Mouse (Mus musculus) thymus, postnatal 36 days (tissue): ENCODE measurements at regions not wholly inside any gene's neighbourhood (a gene's known extent, or its start where the extent isn't known, plus 50 kb on each side); places are given as distances from the start of the nearest gene placed in this dataset.
"Not testable (repeated sequence)": the region's sequence is repeated elsewhere in the genome, so short reads cannot be mapped to it uniquely, and the experiment has no call there.

Experiments used
- DNase-seq, 2 experiments: peaks; one replicate each; pipeline ENCODE4 v3.0.0; 2022; ENCODE audit warnings: mixed read lengths in 2 of 2

GRCm38 (mm10) chr11:27105920-27106319, 512.1 kb upstream of the Vrk2 start:
- no peak for DNase-seq

DNA sequence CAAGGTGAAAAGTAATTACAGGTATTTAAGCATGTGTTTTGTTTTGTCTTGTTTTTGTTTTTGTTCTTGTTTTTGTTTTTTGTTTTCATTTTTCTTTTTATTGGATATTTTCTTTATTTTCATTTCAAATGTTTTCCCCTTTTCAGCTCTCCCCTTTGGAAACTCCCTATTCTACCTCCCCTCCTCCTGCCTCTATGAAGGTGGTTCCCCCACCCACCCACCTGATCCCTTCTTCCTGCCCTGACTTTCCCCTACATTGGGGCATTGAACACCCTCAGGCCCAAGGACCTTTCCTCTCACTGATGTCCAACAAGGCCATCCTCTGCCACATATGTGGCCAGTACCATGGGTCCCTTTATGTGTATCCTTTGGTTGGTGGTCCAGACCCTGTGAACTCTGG, 509.1 kb upstream of the Vrk2 start:
- DNase-seq, result no peak

DNA sequence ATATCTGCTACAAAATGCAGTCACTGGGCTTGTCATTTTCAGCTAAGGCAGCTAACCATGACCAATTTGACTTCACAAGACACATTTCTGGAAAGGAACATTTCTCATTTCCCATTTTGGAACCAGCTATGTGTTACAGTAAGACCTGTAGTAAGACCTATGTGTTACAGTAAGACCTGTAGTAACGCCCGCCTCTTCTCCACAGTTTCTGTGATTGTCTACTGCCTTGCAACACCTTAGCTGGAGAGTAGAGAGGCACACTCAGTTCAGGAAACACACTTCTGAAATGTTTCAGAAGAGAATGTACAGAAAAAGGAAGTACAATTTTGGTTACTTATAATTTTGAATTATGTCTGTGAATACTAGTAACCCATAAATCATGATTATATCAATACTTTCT, 508.2 kb upstream of the Vrk2 start:
- no peak for DNase-seq

DNA sequence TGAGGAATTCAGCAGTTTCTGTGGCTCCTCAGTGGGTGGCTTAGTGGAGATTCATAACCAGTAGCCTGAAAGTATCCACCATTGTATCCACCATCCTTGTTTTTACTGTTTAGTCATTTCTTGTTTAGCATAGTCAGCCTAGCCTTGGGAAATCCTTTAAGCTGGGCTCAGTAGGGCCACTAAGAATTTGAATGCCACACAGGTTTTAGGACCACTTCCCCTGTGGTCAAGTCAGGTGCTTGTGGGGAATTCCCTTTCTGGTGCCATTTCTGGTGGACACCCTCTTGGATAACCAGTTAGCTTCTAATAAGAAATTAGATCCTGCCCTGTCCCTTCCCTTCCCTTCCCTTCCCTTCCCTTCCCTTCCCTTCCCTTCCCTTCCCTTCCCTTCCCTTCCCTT, 502.8 kb upstream of the Vrk2 start:
- DNase-seq, result no peak

DNA sequence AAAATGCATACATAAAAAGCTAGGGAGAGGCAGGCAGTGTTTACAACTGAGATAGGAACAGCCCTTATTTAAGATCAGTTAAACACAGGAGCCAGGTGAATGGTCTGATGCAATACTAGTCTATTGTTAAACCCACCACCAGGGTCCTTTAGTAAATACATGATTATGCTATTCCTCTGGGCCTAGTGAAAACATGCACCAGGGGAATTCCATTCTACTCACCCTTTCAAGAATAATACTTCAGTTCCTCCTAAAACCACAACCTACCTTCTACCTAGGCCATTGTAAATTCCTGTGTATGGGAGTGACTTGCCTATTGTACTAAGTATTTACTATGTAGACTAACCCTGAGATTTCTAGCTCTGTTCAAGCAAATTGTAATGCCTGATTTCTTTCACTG, 501.7 kb upstream of the Vrk2 start:
- not testable (repeated sequence) for DNase-seq

- no peak for DNase-seq
Observed at GRCm38 (mm10) chr11:27086516-27086915, 492.7 kb upstream of the Vrk2 start.

- DNase-seq, result no peak
Observed at GRCm38 (mm10) chr11:27081188-27081587, 487.4 kb upstream of the Vrk2 start.

DNA sequence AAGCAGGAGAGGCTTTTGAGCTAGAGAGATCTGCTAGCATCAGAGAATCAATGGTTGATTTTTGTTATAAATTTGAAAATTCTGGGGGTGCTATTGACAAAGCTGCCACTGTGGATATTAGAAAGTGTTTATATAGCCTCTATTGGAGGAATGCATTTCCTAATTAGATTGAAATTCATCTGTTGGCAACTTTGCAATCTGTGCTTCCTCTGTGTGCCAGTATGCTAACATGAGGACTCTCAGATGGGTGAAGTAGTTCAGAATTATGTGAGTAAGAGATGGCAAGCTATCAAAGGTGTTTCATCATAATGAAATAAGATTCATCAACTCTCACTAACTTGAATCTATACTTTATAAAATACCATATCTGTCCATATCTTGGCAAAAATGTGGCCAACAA, 476.6 kb upstream of the Vrk2 start:
- DNase-seq, result no peak

DNA sequence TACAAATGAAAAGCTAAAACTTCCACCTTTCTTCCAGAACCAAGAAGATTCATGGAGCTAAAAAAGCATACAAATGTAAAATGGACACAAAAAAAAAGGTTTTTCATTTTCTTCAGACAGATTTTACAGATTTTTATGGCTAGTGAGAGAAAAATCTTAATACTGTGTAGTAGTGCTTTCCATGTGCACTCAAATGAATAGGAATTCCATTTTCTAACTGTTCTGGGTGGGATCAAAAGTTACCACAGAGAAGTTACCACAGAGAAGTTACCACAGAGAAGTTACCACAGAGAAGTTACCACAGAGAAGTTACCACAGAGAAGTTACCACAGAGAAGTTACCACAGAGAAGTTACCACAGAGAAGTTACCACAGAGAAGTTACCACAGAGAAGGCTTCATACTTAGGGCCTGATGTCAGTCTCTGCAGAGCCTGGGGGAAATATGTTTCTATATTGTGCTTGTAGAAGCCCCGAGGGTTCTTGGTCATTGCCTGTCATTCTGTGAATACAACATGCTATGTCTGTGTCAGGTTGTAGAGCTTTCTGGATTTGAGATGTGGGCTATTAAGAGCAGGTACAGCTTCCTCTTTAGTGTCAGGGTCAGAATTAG, 433.5 kb upstream of the Vrk2 start:
- DNase-seq, result no peak

DNA sequence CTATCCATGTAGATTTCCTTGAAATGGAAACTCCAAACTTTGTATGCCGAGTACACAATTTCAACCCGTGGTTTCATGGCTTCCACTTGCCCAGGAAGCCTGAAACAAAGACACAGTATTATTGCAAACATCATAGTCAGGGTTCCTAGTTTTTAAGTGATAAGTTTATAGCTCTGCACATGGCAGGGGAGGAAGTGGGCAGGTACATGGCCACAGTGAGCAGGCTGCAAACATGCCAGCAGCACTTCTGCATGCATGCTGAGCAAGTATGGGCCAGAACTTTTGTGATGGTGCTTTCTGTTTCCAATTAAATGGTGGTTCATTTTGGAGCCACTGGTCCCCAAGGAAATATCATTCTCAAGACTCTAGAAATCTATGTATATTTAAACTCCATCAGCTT, 431.7 kb upstream of the Vrk2 start:
- DNase-seq, result no peak

DNA sequence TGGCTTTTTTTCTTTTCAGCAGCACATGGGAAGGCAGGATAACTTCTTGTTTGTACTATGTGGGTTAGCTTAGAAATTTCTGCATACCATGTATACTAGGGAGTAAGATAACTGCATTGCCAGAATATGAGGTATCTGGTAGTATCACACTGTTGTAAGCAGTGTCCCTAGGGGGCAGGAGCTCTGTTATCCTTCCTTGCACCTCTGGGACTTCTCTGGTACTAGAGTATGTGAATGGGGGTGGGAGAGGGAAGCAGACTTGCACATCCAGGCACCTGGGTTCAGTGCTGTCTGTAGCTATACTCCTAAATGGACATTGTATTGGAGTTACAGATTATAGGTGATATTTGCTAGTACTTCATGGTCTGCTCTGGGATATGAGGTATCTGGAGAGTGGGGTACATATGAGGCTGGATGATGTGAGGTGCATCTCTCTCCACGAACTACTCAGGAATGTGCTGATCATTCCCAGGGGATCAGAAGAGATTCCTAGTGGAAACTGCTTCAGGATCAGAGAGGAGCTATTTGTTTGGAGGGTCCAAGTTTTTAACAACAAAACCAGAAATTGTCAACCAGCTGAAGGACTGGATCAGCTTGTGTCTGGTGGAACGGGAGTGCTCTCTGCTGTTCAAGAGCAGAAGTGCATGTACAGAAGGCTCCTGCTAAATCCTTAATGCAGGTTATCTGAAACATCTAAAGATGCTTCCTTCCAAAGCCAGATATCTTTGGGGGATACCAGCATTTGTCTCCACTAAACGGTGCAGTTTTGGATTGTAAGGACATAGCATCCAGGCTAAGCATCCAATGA, 402.7 kb upstream of the Vrk2 start:
- DNase-seq, result no peak

GRCm38 (mm10) chr11:26981216-26981615, 387.4 kb upstream of the Vrk2 start:
- DNase-seq, result no peak

DNA sequence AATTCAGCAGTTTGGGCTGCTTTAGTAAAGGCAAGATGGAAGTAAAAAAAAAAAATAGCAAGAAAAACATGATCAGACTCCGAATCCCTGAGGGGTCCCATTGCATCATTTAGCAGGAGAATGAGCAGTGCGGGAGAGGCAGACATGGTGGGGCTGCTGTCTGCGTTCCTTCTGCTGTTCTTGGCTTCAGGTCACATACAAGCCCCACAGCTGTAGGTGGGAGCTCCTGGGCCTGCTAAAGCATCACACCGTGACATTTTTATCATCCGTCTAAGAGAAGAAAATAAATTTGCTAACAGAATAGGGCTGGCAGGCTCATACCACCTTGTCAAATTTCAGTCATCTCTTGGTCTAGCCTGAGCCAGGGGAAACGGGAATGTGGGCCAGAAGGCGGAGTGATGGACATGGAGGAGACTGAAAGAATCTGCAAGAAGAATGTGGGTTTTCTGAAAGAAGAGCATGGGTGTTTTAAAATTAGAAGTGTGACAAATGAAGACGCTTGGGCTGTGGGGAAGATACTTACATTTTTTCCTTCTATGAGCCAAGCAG, 378.8 kb upstream of the Vrk2 start:
- no peak for DNase-seq

GRCm38 (mm10) chr11:26971161-26971560, 377.4 kb upstream of the Vrk2 start:
- DNase-seq, result no peak

- no peak for DNase-seq
Observed at GRCm38 (mm10) chr11:26967427-26967826, 373.6 kb upstream of the Vrk2 start.

DNA sequence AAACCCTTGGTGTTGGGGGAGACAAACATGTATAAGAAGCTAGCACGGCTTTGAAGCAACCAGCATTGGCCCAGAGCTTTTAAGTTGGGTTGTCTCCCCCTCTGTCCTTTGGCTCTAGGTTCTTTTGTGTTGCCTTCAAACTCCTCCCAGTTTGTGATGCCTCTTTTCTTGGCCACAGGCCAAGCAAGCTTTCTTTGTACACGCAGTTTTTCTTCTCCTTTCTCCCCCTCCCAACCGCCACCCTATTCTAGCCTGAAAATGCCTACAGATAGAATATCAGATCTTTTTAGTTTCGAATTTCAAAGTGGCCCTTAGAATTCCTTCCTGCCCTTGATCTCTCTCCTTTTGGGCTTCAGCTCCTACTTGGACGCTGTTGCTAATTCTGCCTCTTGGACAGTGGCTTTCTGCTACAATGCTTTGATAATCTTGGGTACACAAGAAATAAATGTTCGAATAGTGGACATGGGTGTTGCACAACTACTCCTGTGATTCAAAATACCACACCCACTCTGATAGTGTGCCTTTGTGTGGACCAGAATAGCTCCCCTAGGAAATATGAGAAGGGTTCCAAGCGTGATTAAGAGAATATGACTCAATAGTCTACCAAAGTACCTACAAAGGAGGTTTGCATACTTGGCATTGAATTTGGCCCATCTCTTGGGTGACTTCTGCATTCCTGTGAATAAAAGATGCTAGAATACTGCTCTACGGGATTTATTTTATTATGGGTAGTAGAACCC, 369.3 kb upstream of the Vrk2 start:
- DNase-seq, result no peak

- no peak for DNase-seq
Observed at GRCm38 (mm10) chr11:26962040-26962927, 368.5 kb upstream of the Vrk2 start.

GRCm38 (mm10) chr11:26961336-26961980, 367.7 kb upstream of the Vrk2 start:
- peak; percentile 42 to 56 for DNase-seq

GRCm38 (mm10) chr11:26956153-26956552, 362.4 kb upstream of the Vrk2 start:
- DNase-seq, result no peak

DNA sequence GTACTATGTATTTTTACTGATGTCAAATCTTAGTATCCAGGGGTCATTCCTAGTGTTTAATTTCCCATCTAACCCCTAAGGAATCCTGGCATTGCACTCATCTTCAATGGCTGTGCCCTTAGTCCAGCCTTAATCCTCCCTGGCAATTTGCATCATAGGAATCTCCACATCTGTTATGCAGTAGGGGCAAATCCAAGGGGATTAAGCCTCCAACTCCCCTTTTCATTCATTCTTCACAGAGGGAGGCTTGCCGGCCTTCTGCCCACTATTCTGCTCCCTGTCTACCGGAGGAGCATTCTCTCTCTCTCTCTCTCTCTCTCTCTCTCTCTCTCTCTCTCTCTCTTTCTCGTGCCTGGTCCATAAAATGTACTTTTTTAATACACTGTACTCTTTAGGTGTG, 338.0 kb upstream of the Vrk2 start:
- DNase-seq, result no peak

- no peak for DNase-seq
Observed at GRCm38 (mm10) chr11:26907099-26907498, 313.3 kb upstream of the Vrk2 start.

DNA sequence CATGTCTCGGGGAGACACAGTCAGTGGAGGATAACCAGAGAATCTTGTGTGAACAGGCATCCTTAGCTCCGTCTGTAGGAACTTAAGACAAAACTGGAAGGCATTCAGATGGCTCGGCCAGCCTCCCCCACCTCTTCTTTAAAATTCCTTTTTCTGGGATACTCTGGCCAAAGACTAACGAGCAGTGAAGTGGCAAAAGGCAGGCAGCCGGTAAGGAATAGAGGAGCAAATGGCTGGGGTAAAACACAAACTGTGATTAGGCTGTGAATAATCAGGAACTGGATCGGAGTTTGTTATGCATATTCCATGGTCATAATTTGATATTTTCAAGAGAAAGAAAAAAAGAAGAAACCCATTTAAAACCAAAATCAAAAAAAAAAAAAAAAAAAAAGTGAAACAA, 287.8 kb upstream of the Vrk2 start:
- DNase-seq, result no peak
